Mouse (Mus musculus) brain, embryonic 14.5 days (tissue): Measurements from ENCODE around the gene Capg.

Experiments
- CTCF ChIP-seq: fragments of 200-500 bp; IDR thresholded peaks from 2 replicates; pipeline ENCODE4 v1.5.1; 2012; ENCODE audit warnings: inconsistent platforms, mild to moderate bottlenecking, moderate library complexity, borderline replicate concordance; ENCODE audit not compliant: insufficient read depth, insufficient read length; ENCODE audit errors: extremely low read depth
- POLR2A ChIP-seq: fragments of 200-500 bp; IDR thresholded peaks from 2 replicates; pipeline ENCODE4 v1.6.1; 2012; ENCODE audit warnings: mild to moderate bottlenecking, inconsistent platforms, borderline replicate concordance; ENCODE audit not compliant: poor library complexity, insufficient read depth, insufficient read length, severe bottlenecking; ENCODE audit errors: extremely low read depth

DNA sequence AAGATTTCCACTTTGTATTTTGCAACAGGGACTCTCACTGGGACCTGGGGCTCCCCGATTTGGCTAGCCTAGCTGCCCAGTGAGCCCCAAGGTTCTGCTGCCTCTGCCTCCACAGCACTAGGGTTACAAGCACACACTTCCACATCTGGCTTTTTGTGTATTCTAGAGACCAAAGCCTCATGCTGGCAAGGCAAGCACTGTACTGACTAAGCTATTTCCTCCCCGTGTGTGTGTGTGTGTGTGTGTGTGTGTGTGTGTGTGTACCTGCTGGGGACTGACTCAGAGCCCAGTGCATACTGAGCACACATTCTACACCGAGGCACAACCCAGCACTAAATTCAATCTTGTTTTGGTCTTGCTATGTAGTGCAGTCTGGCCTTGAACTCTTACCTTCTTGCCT is 42.5 kb downstream of the Capg start:
- TF ChIP-seq CTCF (no peak), POLR2A (no peak)
